13 mouse cellular contexts compared by ENCODE assay signal in genomic region chr19:40411379-40411813, GRCm38 (mm10).
DNase-seq lines count a peak whose midpoint lies in the region; ATAC-seq and TF ChIP-seq lines count a peak whose summit lies in the region.
"Had no signal": no experiment of that assay in that cellular context is flagged by ENCODE, and none has a peak within 500 bp of the region (broad histone marks: within the 10 kb centered on the region; RNA-seq: fewer than 3 reads in every experiment).

No protein-coding gene starts in this region.

- no peaks in the 10 kb centered on the region for H3K9me3 ChIP-seq in heart, embryonic 14.5 days (ENCODE audit: control insufficient read depth, low read length)
- no peaks in the 10 kb centered on the region for H3K9me3 ChIP-seq in limb, embryonic 13.5 days
- no peaks in the 10 kb centered on the region for H3K9me3 ChIP-seq in limb, embryonic 10.5 days (replicated peaks)
- no peaks in the 10 kb centered on the region for H3K9me3 ChIP-seq in forebrain, embryonic 15.5 days

- no peak for DNase-seq in heart, adult 8-10 months (ENCODE audit: low spot score)
- DNase-seq in limb, embryonic 10.5 days (ENCODE audit: low spot score): no peak
- peak; percentile 55 to 66 for DNase-seq in cerebellum, adult 2 months
- DNase-seq in spleen, postnatal 14 days (ENCODE audit: low spot score in 2 of 2): no peak
- no peak for DNase-seq in embryo, embryonic 10 days (ENCODE audit: low spot score)
- DNase-seq: adrenal gland, postnatal 14 days had no signal

- H3K27me3 ChIP-seq in heart, embryonic 14.5 days (ENCODE audit: control insufficient read depth, insufficient read depth, low read length): no peaks in the 10 kb centered on the region
- H3K27me3 ChIP-seq in limb, embryonic 13.5 days: no peaks in the 10 kb centered on the region
- H3K27me3 ChIP-seq in limb, embryonic 10.5 days (ENCODE audit: low read depth, poor library complexity, severe bottlenecking): no peaks in the 10 kb centered on the region
- no peaks in the 10 kb centered on the region for H3K27me3 ChIP-seq in cerebellum, adult 2 months (ENCODE audit: control insufficient read depth, insufficient read depth, low read length)
- no peaks in the 10 kb centered on the region for H3K27me3 ChIP-seq in forebrain, embryonic 15.5 days

- H3K4me3 ChIP-seq in heart, embryonic 14.5 days (ENCODE audit: control insufficient read depth in 1 of 2, insufficient read depth in 1 of 2, low read depth in 1 of 2, low read length in 2 of 2): no peak overlapping the region
- no peak overlapping the region for H3K4me3 ChIP-seq in limb, embryonic 13.5 days
- H3K4me3 ChIP-seq in limb, embryonic 10.5 days: no peak overlapping the region
- H3K4me3 ChIP-seq in cerebellum, adult 2 months (replicated peaks; ENCODE audit: insufficient read depth, low read depth, low read length): no peak overlapping the region
- H3K4me3 ChIP-seq in forebrain, embryonic 15.5 days: no peak overlapping the region
- H3K4me3 ChIP-seq: left cerebral cortex, adult 2 months had no signal

- TF ChIP-seq POLR2A in cerebellum, adult 2 months (IDR thresholded peaks at IDR 0.05; ENCODE audit: borderline replicate concordance, insufficient read depth, low read length): no peak

- no peak for ATAC-seq in heart, embryonic 14.5 days (ENCODE audit: insufficient number of reproducible peaks, insufficient read depth, low FRiP score, low read depth)
- ATAC-seq in limb, embryonic 13.5 days (ENCODE audit: low FRiP score, low read depth): no peak
- ATAC-seq in forebrain, embryonic 15.5 days (replicated peaks): peak; percentile 76

- 35% methylated on average over 6 of the region's 6 CpGs for WGBS in heart, embryonic 14.5 days
- WGBS in limb, embryonic 13.5 days: 51% methylated on average over 6 of the region's 6 CpGs
- WGBS in limb, embryonic 10.5 days: 78% methylated on average over 6 of the region's 6 CpGs
- 26% methylated on average over 6 of the region's 6 CpGs for WGBS in cerebellum, adult 2 months
- WGBS in forebrain, embryonic 15.5 days: 20% methylated on average over 6 of the region's 6 CpGs

- H3K4me2 ChIP-seq in heart, embryonic 14.5 days (ENCODE audit: low read length): no peak overlapping the region
- H3K4me2 ChIP-seq in limb, embryonic 13.5 days (replicated peaks): no peak overlapping the region
- H3K4me2 ChIP-seq in forebrain, embryonic 15.5 days (replicated peaks): no peak overlapping the region
- H3K4me2 ChIP-seq: heart, embryonic 11.5 days had no signal

- 0 out of 2 replicates have a peak, but pooled peaks cover 4% of the 10 kb centered on the region for H3K36me3 ChIP-seq in heart, embryonic 14.5 days (ENCODE audit: control insufficient read depth, insufficient read depth, low read length)
- no peaks in the 10 kb centered on the region for H3K36me3 ChIP-seq in limb, embryonic 13.5 days
- H3K36me3 ChIP-seq in limb, embryonic 10.5 days: no peaks in the 10 kb centered on the region
- H3K36me3 ChIP-seq in forebrain, embryonic 15.5 days: no peaks in the 10 kb centered on the region; the same call in 1 of the 2 replicates

- no peak overlapping the region for H3K9ac ChIP-seq in heart, embryonic 14.5 days (ENCODE audit: low read length)
- H3K9ac ChIP-seq in limb, embryonic 13.5 days: no peak overlapping the region
- H3K9ac ChIP-seq in forebrain, embryonic 15.5 days (replicated peaks): no peak overlapping the region

- TF ChIP-seq CTCF in cerebellum, adult 2 months (IDR thresholded peaks at IDR 0.05; ENCODE audit: borderline replicate concordance, insufficient read depth, low read depth, low read length): no peak

- H3K27ac ChIP-seq in heart, embryonic 14.5 days (replicated peaks in 1 of 2; ENCODE audit: control insufficient read depth in 1 of 2, insufficient read depth in 1 of 2, low read depth in 2 of 2, low read length in 2 of 2): peak overlapping the region; percentile 29 to 39; a peak in 3 of 4 replicates
- H3K27ac ChIP-seq in limb, embryonic 13.5 days: peak overlapping the region; percentile 73
- no peak overlapping the region for H3K27ac ChIP-seq in limb, embryonic 10.5 days
- no peak overlapping the region; the same call in 1 of the 2 replicates for H3K27ac ChIP-seq in cerebellum, adult 2 months (ENCODE audit: insufficient read depth, low read length)
- H3K27ac ChIP-seq in forebrain, embryonic 15.5 days (replicated peaks): peak overlapping the region; percentile 92
- H3K27ac ChIP-seq: kidney, postnatal 0 days; left cerebral cortex, adult 2 months; macrophage had no signal

- peaks cover 30 to 50% of the 10 kb centered on the region in 2 experiments for H3K4me1 ChIP-seq in heart, embryonic 14.5 days (ENCODE audit: control insufficient read depth in 2 of 2, insufficient read depth in 2 of 2, low read length in 2 of 2)
- peaks cover 61% of the 10 kb centered on the region for H3K4me1 ChIP-seq in limb, embryonic 13.5 days
- peaks cover 29% of the 10 kb centered on the region for H3K4me1 ChIP-seq in limb, embryonic 10.5 days
- H3K4me1 ChIP-seq in cerebellum, adult 2 months (ENCODE audit: control insufficient read depth, insufficient read depth, low read length): peaks cover 15% of the 10 kb centered on the region; the same call in 1 of the 2 replicates
- H3K4me1 ChIP-seq in forebrain, embryonic 15.5 days: peaks cover 35% of the 10 kb centered on the region

Comparison
In these comparisons a context has a peak if more than half of its experiments do, and no peak if none do; other contexts are left out.
1. H3K27ac ChIP-seq: peak in heart, embryonic 14.5 days (2 of 2), limb, embryonic 13.5 days (single experiment) and forebrain, embryonic 15.5 days (single experiment); none in limb, embryonic 10.5 days (single experiment) and cerebellum, adult 2 months (single experiment).
2. DNase-seq: peak in cerebellum, adult 2 months (2 of 2); none in heart, adult 8-10 months (single experiment), limb, embryonic 10.5 days (single experiment), spleen, postnatal 14 days (0 of 2) and embryo, embryonic 10 days (single experiment).